Mouse (Mus musculus): ENCODE measurements around the gene Cxadr. TPM values are rescaled to one million over a fixed set of nuclear protein-coding genes. Genes with fewer than 3 reads are reported as not detected.

Cxadr gene
- total RNA-seq, 2 experiments from 2014 or later, result 27.6 to 30.6 TPM

DNA sequence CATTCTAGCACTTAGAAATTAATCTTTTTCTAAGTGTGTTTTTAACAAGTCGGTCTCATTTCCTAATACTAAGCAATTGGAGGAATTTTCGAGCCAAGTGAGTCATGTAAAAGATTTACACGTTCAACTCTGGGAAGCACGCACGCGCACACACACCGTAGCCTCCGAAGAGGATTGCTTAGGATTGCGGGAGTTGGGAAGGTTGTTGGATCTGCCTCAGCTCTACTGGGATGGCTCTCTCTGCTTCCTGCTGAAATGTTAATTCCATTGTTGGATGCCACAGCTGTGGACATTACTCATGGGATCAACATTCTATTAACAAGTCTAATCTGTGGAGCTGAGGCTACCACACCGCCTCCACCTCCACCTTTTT lies 1.4 kb downstream of the Cxadr start:
- intact Hi-C loops (cut with DNase I), result loop anchor here (5.0 kb wide), 2 partner anchors 65 to 80 kb away; no protein-coding TSS in a partner anchor

DNA sequence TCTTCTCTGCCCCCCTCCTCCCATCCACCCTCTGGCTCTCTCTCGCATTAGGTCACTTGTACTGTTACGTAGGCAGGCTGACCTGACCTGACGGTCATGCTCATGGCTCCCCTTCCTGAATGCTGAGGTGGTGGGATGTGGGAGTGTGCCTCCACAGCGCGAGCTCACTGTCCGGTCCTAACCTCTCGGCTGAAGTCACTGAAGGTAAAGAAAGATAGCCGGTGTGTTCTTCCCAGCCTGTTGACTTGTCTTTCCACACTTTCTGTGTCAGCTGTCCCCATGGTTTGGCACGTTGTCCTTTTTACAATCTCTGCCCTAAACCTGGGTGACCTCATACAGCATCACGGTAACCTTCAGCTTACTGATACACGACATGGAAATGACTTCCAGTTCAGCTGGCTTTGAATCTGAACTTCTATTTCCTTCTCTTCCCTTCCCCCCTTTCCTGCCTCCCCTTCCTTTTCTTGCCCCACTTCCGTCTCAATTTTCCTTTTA lies 4.4 kb downstream of the Cxadr start:
- intact Hi-C loops (cut with DNase I), result no loop called here

More for the DNA sequence above, 1.4 kb downstream of the Cxadr start:
- DNase-seq (ENCODE audit: low spot score in 2 of 2), result peak; percentile 45 to 48

DNA sequence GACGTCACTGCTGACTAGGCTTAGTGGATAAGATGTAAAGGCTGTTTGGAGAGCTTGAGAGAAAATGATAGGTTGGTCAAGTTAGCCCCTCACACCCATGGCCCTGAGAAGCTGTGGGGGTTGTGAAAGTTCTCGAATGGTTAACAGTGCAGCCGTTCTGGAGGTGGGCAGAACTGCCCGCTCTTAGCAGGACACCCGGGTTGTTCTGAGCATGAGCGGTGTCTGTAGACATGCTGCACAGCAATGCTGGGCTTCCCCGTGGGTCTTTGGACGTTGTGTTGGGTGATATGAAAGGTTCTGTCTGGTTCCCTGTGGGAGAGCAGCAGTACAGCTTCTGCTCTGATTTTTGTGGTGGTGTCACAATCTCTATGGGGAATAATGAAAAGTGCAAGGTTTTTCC lies 5.3 kb downstream of the Cxadr start:
- DNase-seq (ENCODE audit: low spot score in 2 of 2), result no peak
- intact Hi-C loops (cut with DNase I), result no loop called here

More for the DNA sequence above, 4.4 kb downstream of the Cxadr start:
- DNase-seq (ENCODE audit: low spot score in 2 of 2), result no peak

DNA sequence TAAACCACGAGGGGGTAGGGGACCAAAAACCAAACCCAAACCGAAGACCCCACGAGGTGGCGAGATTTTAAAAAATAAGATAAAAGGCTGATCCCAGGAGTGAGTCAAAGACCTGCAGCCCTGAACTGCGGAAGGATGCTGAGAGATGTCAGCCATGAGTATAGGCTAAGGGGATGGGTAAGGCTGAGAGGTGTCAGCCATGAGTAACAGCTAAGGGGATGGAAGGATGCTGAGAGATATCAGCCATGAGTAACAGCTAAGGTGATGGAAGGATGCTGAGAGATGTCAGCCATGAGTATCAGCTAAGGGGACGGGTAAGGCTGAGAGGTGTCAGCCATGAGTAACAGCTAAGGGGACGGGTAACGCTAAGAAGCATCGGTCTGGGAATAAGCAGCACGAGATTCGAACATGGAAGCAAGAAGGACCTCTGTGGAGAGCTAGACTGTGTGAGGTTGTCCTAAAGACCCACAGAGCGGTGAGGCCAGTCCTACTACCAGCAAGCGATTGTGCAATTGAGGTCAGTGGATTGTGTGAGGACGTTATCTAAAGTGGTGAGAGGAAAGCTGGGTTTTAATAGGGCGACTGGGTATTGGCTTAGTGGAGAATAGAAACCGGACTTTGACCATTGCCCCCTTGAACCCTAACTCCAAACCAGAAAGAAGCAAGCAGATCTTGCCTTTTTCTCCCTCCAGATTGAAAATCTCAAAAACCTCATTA lies 6.3 kb downstream of the Cxadr start:
- intact Hi-C loops (cut with DNase I), result no loop called here
- DNase-seq (ENCODE audit: low spot score in 2 of 2), result no peak

DNA sequence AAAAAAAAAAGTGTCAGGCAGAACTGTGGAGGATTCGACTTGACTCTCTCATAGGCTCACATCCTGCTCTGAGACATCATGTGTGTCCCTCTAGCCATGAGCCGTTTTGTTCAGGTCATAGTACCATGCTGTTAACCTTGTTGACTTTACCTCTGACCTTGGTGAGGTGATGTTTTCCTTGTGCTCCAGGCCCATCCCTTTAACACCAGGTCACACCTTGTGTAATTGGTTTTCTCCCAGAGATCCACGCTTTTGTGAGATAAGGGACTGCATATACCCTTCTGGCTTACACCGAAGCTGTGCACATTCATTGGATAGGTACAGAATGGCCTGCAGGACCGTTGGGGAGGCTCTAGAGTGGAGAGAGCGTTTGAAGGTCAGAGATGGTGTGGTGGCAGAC lies 8.0 kb downstream of the Cxadr start:
- DNase-seq (ENCODE audit: low spot score in 2 of 2), result peak in 1 of 2 experiments; percentile 1
- intact Hi-C loops (cut with DNase I), result no loop called here

DNA sequence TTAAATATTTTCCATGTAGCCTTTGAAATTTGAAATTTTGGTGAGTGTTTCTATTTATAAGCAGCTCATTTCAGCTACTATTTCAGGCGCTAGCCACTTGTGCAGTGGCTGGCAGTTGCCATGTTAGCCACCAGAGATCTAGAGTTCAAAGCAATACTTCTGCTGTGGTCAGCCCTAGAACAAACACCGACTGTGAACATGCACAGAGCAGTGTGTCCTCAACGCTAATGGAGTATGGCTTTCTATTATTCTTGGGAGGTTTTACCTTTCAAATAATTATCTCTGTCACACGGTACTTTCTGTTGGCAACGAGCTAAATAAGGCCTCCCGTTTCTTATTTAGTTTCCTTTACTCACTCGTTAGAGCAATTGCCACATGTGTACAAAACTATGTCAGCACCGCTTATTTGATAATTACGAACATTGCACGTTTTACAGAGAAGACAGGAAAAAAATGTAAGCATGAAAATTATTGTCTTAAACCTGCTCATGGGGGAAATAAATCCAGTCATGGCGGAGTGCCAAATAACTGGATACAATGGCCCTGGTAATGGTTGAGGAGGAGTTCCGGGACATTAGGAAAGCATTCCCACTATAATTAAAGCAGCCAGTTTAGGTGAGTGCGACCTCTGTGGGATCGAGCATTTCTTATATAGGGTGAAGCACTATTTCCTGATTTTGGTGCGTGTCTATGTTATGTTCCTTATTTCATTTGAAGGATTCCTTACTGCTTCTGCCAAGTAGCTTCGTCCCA lies 12.0 kb downstream of the Cxadr start:
- intact Hi-C loops (cut with DNase I), result no loop called here
- peak in 1 of 2 experiments; percentile 3 for DNase-seq (ENCODE audit: low spot score in 2 of 2)

DNA sequence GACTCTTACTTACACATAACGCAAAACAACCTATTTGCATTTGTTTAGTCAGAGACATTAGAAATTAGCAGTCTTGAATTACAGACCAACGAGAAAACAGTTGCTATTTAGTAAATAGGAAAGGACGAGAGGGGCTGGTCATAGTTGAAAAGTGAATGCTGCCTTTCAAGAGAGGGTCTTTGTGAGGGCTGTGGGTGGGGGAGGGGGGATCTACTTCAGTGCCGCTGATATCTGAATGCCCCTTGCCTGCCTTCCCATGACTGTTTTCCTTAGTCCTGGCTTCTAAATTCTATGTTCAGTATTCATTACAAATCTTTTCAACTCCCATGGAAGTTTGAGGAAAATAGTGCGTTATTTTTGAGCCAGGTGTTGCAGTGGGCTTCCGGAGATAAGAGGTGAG lies 12.7 kb downstream of the Cxadr start:
- DNase-seq (ENCODE audit: low spot score in 2 of 2), result no peak
- intact Hi-C loops (cut with DNase I), result no loop called here

DNA sequence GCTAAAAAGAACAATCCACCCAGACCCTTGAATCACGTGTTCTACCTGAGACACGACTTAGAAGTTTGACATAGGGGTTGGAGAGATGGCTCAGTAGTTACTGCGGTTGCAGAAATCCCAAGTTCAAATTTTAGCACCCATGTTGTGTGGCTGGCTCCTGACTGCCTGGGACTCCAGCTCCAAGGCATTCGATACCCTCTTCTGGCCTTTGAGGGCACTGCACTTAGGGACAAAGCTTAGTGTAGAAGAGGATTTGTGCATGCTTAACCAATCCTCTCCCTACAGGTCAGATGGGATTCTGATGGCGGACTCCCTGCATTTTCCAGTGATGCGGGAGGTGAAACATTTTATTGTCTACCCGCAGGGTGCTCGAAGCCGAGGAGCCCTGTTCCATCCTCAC lies 15.6 kb downstream of the Cxadr start:
- peak in 1 of 2 experiments; percentile 42 for DNase-seq (ENCODE audit: low spot score in 2 of 2)

DNA sequence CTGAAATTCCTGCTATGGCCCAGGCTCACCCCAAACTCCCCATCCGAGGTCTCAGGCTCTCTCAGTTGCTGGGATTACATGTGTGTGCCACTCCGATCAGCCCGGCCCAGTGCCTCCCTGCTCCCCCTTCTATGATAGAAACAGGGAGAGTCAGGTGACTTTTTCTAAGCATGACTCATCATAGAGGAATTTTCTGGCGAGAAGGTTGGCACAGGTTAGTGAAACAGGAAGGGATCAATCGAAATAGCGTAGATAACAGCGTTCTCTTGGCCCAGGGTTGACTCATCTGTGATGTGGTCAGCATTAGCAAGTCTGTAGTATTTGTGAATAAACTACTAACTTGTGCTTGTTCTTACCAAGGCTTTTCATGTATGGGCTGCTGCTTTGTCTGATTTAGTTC lies 16.7 kb downstream of the Cxadr start:
- intact Hi-C loops (cut with DNase I), result loop anchor here (2.0 kb wide), 1 partner anchor 119 kb away; no protein-coding TSS in a partner anchor
- DNase-seq (ENCODE audit: low spot score in 2 of 2), result no peak

More for the DNA sequence above, 15.6 kb downstream of the Cxadr start:
- intact Hi-C loops (cut with DNase I), result loop anchor here (2.0 kb wide), 1 partner anchor 118 kb away; no protein-coding TSS in a partner anchor

DNA sequence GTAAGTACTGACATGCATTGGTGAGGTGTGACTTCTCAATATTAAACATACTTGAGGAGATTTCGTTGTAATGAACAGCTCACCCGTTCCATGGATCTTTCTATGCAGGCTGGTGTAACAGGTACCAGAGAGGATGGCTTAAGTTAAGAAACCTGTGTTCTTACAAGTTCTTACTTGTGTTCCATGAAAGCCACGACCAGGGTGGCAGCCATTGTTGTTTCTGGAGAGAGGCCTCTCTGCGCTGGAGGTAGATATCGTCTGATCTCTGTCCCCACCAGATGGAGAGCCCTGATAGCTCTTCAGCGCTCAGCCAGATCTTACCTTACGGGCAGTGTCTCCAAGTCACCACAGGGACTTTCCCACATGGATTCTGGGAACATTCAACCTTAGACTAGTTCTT lies 18.4 kb downstream of the Cxadr start:
- intact Hi-C loops (cut with DNase I), result no loop called here
- no peak for DNase-seq (ENCODE audit: low spot score in 2 of 2)

DNA sequence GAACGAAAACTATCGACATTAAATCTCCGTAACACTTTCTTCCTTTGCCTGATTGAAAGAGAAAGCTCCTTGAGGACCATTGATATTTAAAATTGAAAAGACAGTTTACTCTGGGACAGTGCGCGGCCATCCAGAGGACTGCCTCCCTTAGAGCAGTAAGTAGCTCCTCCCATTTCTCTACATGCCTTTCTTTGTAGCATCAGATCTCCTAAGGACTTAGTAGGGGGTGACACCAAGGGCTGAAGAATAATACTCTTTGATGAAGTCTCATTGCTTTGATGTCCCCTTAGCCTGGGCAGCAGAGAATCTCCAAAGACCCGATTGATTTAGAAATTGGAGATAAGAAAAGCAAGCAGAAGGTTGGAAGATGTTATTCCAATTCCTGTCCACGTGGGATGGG lies 20.3 kb downstream of the Cxadr start:
- intact Hi-C loops (cut with DNase I), result no loop called here
- no peak for DNase-seq (ENCODE audit: low spot score in 2 of 2)

DNA sequence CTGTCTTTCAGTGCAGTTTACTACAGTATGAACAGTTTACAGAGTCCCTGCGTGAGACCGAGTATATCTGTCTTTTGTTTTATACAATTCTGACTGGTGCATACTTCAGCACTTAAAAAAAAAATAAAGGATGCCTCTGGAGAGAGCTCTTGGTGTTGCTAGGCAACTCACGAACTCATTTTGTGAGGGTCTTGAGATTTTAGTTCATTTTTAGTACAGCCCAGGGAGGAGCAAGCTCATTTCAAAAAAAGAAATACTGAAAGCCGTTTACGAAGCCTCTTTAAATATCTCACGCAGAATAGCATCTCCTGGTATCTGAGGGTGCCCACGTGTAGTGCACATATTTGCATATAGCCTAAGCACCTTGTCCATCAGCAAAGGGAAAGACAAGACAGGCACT lies 20.9 kb downstream of the Cxadr start:
- intact Hi-C loops (cut with DNase I), result no loop called here
- no peak for DNase-seq (ENCODE audit: low spot score in 2 of 2)

DNA sequence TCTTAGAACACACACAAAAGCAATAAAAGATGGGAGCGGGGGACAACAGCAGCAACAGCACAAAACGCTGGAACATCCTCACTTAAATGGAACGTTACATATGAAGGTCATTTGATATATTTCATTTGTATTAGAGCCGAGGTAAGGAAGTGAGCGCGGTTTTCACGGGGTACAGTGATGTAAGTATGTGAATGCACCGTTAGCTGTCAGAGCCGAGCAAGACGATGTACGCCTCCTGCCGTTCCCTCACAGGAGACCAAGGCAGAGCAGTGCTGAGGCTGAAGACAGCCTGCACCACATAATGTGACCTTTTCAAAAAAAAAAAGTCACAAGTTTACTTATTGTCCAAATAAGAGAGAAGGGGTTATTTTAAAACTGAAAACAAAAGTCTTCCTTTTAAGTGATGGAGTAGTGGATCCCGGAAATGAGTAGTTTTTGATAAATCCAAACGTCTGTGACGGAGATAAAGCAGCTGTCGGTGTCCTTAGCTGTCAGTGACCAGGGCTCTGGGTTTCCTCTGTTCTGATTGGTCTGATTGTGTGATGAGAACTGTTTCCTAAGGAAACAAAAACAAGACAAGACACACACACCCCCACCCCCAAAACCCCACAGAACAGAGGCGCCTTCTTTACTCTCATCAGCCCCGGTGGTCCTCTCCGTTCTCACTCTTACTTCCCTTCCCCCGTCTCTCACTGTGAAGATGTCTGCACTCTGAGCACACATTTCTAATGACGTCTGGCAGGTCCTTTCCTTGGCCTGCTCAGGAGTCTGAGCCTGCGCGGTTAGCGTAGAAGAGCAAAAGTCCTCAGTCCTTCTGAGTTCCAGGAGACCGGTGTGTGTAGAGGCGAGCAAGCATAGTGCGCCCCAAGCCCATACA lies 24.9 kb downstream of the Cxadr start:
- intact Hi-C loops (cut with DNase I), result no loop called here
- no peak for DNase-seq (ENCODE audit: low spot score in 2 of 2)

DNA sequence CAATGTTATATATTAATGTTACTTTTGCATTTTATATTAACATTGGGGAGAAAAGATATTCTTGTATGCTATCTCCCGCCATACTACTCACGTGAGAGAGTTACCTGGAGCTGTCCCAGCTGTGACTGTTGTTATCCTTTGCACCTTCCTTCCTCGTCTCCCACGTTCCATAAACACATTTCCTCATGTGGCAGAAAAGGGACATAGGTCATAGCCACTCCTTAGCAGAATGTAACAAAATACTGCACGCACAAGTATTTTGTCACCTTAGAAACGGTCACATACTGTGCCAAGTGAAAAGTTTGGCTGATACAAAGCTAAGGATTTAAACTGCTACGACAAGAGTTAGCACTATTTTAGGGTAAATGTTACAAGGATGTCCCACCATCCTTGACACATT lies 26.3 kb downstream of the Cxadr start:
- DNase-seq (ENCODE audit: low spot score in 2 of 2), result no peak
- intact Hi-C loops (cut with DNase I), result no loop called here

DNA sequence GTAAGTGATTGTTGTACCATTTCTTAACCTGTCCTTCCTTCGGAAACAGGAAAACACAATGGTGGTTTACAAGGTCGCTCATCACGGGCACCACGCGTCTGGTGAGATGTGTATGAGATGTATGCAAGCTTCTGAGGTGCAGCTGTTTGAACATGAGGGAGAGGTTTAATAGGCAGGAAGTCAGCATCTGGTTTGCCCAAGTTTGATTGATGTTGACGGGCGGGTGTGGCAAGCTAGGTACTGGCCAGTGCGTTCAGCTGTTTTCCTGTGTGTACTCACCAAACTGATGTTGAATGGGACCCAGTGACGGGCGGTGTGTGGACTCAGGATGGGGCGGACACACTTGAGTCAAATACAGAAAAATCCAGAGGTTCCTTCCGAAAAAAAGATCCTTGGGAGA lies 26.7 kb downstream of the Cxadr start:
- intact Hi-C loops (cut with DNase I), result no loop called here
- no peak for DNase-seq (ENCODE audit: low spot score in 2 of 2)

DNA sequence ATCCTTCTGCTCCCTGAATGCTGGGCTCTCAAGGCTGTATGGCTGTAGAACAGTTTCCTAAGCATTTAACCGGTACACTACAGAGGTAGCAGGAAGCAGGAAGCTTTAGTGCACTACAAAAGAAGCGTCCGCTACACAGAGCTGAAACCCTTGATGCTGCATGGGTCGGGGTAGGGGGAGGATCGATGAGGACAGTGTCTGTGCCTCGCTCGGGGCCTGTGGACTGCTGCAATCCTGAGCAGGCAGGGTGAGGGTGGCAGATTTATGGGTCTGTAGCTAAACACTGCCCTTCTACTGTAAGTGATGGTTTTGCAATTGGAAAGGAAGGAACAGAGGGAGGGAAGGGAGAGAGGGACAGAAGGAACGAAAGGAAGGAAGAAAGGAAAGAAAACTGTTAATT lies 35.9 kb downstream of the Cxadr start:
- no peak for DNase-seq (ENCODE audit: low spot score in 2 of 2)
- intact Hi-C loops (cut with DNase I), result no loop called here

DNA sequence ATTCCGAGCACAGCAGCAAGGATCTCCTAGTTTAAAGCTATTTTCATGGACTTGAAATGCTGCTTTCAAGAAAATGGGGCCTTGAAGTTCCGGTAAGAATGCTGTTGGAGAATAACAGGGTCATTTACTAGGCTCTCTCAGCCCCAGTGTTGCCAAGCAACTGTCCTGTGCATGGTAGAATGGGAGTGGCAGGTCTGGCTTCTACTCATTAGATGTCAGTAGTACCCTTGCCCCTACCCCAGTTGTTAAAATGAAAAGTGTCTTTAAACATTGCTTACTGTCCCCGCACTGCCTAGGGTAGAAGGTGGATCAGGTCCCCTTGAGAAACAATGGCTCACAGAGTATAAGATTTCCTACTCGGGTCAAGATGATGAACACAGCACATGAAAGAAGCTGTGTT lies 40.1 kb downstream of the Cxadr start:
- no peak for DNase-seq (ENCODE audit: low spot score in 2 of 2)
- intact Hi-C loops (cut with DNase I), result loop anchor here (10.0 kb wide), 1 partner anchor 1207 kb away; no protein-coding TSS in a partner anchor

DNA sequence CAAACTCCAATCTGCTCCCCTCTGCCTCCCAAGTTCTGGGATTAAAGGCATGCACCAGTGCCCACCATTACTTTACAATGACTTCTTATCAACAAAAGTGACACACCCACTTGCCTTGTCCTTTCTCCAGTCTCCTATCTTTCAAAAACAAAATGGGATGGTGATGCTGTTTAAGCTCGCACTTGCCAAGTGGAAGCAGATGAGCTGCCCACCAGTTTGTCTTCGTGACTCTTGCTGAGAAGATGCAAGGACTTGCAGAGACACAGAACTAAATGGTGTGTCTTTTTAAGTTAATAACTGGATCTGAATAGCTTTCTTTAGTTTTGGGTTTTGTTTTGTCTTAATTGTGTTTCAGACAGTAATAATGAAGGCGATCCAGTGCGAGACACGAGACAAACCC lies 41.5 kb downstream of the Cxadr start:
- no peak for DNase-seq (ENCODE audit: low spot score in 2 of 2)
- intact Hi-C loops (cut with DNase I), result loop anchor here (10.0 kb wide), 1 partner anchor 1208 kb away; no protein-coding TSS in a partner anchor

DNA sequence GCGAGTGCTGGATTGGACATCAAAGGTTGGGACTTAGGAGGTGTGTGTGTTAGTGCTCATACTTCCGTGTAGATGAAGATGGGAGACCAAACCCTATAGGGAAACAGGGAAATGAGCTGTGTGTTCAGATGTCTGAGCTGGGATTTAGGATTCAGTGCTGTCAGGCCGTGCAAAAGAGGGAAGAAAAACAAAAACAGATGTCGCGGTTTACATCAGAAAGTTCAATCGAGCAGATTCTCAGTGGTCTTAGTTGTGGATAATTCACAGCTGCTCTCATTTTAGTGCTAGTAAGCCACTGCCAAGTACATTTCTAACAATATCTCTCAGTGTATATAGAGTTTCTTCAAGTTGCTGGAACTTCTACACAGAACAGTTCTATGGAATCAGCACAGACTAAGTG lies 42.5 kb downstream of the Cxadr start:
- intact Hi-C loops (cut with DNase I), result loop anchor here (10.0 kb wide), 1 partner anchor 1209 kb away; no protein-coding TSS in a partner anchor
- DNase-seq (ENCODE audit: low spot score in 2 of 2), result no peak
